13 mouse cellular contexts compared by ENCODE assay signal in genomic region chr2:28616358-28616757, GRCm38 (mm10). TPM values are rescaled to one million over a fixed set of nuclear protein-coding genes. Genes with fewer than 3 reads are reported as not detected.
DNase-seq lines count a peak whose midpoint lies in the region; ATAC-seq and TF ChIP-seq lines count a peak whose summit lies in the region.
"Had no signal": no experiment of that assay in that cellular context is flagged by ENCODE, and none has a peak within 500 bp of the region (broad histone marks: within the 10 kb centered on the region; RNA-seq: fewer than 3 reads in every experiment).

No protein-coding gene starts in this region.

- no peak overlapping the region for H3K9ac ChIP-seq in hindbrain, postnatal 0 days (replicated peaks; ENCODE audit: low read length)
- H3K9ac ChIP-seq in hindbrain, embryonic 16.5 days (ENCODE audit: low read depth, low read length): no peak overlapping the region

- H3K4me2 ChIP-seq in hindbrain, postnatal 0 days (ENCODE audit: low read depth, low read length): no peak overlapping the region
- no peak overlapping the region for H3K4me2 ChIP-seq in hindbrain, embryonic 16.5 days (ENCODE audit: low read length)

- no peaks in the 10 kb centered on the region for H3K4me1 ChIP-seq in hindbrain, postnatal 0 days (ENCODE audit: insufficient read depth, low read length)
- H3K4me1 ChIP-seq in hindbrain, embryonic 16.5 days (ENCODE audit: control insufficient read depth, insufficient read depth, low read depth, low read length): no peaks in the 10 kb centered on the region

- 33% methylated on average over 5 of the region's 5 CpGs for WGBS in hindbrain, postnatal 0 days
- WGBS in hindbrain, embryonic 16.5 days: 31% methylated on average over 5 of the region's 5 CpGs

- no peaks in the 10 kb centered on the region for H3K9me3 ChIP-seq in hindbrain, postnatal 0 days (ENCODE audit: low read length)
- H3K9me3 ChIP-seq in hindbrain, embryonic 16.5 days (ENCODE audit: control insufficient read depth, low read length): no peaks in the 10 kb centered on the region

- peaks cover 8% of the 10 kb centered on the region for H3K27me3 ChIP-seq in hindbrain, postnatal 0 days (ENCODE audit: insufficient read depth, low read length)
- H3K27me3 ChIP-seq in hindbrain, embryonic 16.5 days (replicated peaks; ENCODE audit: control insufficient read depth, insufficient read depth, low read length): peaks cover 6% of the 10 kb centered on the region
- H3K27me3 ChIP-seq in splenic B cell, adult 2 months (ENCODE audit: control insufficient read depth, insufficient read depth, low read length, poor library complexity, severe bottlenecking): no peaks in the 10 kb centered on the region

- ATAC-seq in hindbrain, postnatal 0 days: no peak
- ATAC-seq in hindbrain, embryonic 16.5 days: no peak
- peak; percentile 44 for ATAC-seq in erythroid progenitor cell, adult 5-6 weeks (replicated peaks; ENCODE audit: low FRiP score, poor library complexity, severe bottlenecking)
- ATAC-seq: forebrain, embryonic 14.5 days had no signal

- H3K4me3 ChIP-seq in hindbrain, postnatal 0 days (ENCODE audit: low read length): no peak overlapping the region
- H3K4me3 ChIP-seq in hindbrain, embryonic 16.5 days (ENCODE audit: low read length): no peak overlapping the region
- H3K4me3 ChIP-seq: myocyte had no signal

- no peaks in the 10 kb centered on the region for H3K36me3 ChIP-seq in hindbrain, postnatal 0 days (ENCODE audit: insufficient read depth, low read length)
- no peaks in the 10 kb centered on the region for H3K36me3 ChIP-seq in hindbrain, embryonic 16.5 days (ENCODE audit: control insufficient read depth, insufficient read depth, low read length)
- no peaks in the 10 kb centered on the region for H3K36me3 ChIP-seq in splenic B cell, adult 2 months (ENCODE audit: control insufficient read depth, insufficient read depth, low read length, poor library complexity, severe bottlenecking)

- TF ChIP-seq CTCF in hindbrain, postnatal 0 days (IDR thresholded peaks at IDR 0.05; ENCODE audit: low read depth): peak; percentile 37

- H3K27ac ChIP-seq in hindbrain, postnatal 0 days: no peak overlapping the region
- no peak overlapping the region for H3K27ac ChIP-seq in hindbrain, embryonic 16.5 days (ENCODE audit: low read depth, low read length)

- DNase-seq in hindbrain, postnatal 0 days (ENCODE audit: low spot score): no peak
- DNase-seq in thymus, postnatal 25 days: peak; percentile 26
- DNase-seq in thymus, adult 18-20 months: no peak
- peak; percentile 49 for DNase-seq in splenic B cell, adult 2 months (ENCODE audit: low read depth, low spot score)
- no peak for DNase-seq in right cerebral cortex, adult 2 months (ENCODE audit: low spot score in 2 of 2)
- DNase-seq in cerebellum, postnatal 36 days: no peak
- DNase-seq: cerebellum, adult 11-12 months; heart, postnatal 36 days; right cerebral cortex, postnatal 14 days had no signal

RNA-seq across cellular contexts. Expression of gene Gfi1b, which starts 5.4 kb away (rescaled TPM):
- not detected in 2 replicates for total RNA-seq in hindbrain, postnatal 0 days (2014; rRNA removed)
- not detected in 2 replicates for polyA plus RNA-seq in hindbrain, postnatal 0 days (2015; fragmentation: Nextera tagmentation; extraction: Ambion mirVana)
- polyA plus RNA-seq in hindbrain, embryonic 16.5 days (2015; fragmentation: Nextera tagmentation; extraction: Ambion mirVana): not detected in 2 replicates
- 123 and 130 TPM in 2 replicates for total RNA-seq in erythroid progenitor cell, adult 5-6 weeks (2015; ENCODE audit: low replicate concordance)
- total RNA-seq in erythroid progenitor cell, adult 5-6 weeks (2017; ENCODE audit: low replicate concordance): 77.8 and 88.3 TPM in 2 replicates
- total RNA-seq: heart, postnatal 36 days had no signal
- polyA plus RNA-seq: forebrain, embryonic 14.5 days; myocyte had no signal

RNA-seq across cellular contexts. Expression of gene Tsc1, which starts 24.7 kb away (rescaled TPM):
- total RNA-seq in hindbrain, postnatal 0 days (2014; rRNA removed): 33.9 and 42.3 TPM in 2 replicates
- 20.0 and 22.7 TPM in 2 replicates for polyA plus RNA-seq in hindbrain, postnatal 0 days (2015; fragmentation: Nextera tagmentation; extraction: Ambion mirVana)
- 28.8 and 30.6 TPM in 2 replicates for polyA plus RNA-seq in hindbrain, embryonic 16.5 days (2015; fragmentation: Nextera tagmentation; extraction: Ambion mirVana)
- total RNA-seq in erythroid progenitor cell, adult 5-6 weeks (2015; ENCODE audit: low replicate concordance): 13.0 and 16.9 TPM in 2 replicates
- 20.0 and 24.8 TPM in 2 replicates for total RNA-seq in erythroid progenitor cell, adult 5-6 weeks (2017; ENCODE audit: low replicate concordance)

RNA-seq across cellular contexts. Expression of gene Gtf3c5, which starts 32.8 kb away (rescaled TPM):
- total RNA-seq in hindbrain, postnatal 0 days (2014; rRNA removed): 23.1 and 28.4 TPM in 2 replicates
- 27.4 and 29.5 TPM in 2 replicates for polyA plus RNA-seq in hindbrain, postnatal 0 days (2015; fragmentation: Nextera tagmentation; extraction: Ambion mirVana)
- polyA plus RNA-seq in hindbrain, embryonic 16.5 days (2015; fragmentation: Nextera tagmentation; extraction: Ambion mirVana): 39.5 and 44.1 TPM in 2 replicates
- 17.2 and 22.3 TPM in 2 replicates for total RNA-seq in erythroid progenitor cell, adult 5-6 weeks (2015; ENCODE audit: low replicate concordance)
- 11.0 and 15.3 TPM in 2 replicates for total RNA-seq in erythroid progenitor cell, adult 5-6 weeks (2017; ENCODE audit: low replicate concordance)

RNA-seq across cellular contexts. Expression of gene Cel, which starts 53.2 kb away (rescaled TPM):
- not detected in 2 replicates for total RNA-seq in hindbrain, postnatal 0 days (2014; rRNA removed)
- not detected in 2 replicates for polyA plus RNA-seq in hindbrain, postnatal 0 days (2015; fragmentation: Nextera tagmentation; extraction: Ambion mirVana)
- polyA plus RNA-seq in hindbrain, embryonic 16.5 days (2015; fragmentation: Nextera tagmentation; extraction: Ambion mirVana): not detected in 2 replicates
- not detected in 2 replicates for total RNA-seq in erythroid progenitor cell, adult 5-6 weeks (2015; ENCODE audit: low replicate concordance)
- not detected in 2 replicates for total RNA-seq in erythroid progenitor cell, adult 5-6 weeks (2017; ENCODE audit: low replicate concordance)
- total RNA-seq: heart, postnatal 36 days had no signal
- polyA plus RNA-seq: forebrain, embryonic 14.5 days; myocyte had no signal

Comparison
In these comparisons a context has a peak if more than half of its experiments do, and no peak if none do; other contexts are left out.
1. DNase-seq: peak in thymus, postnatal 25 days (single experiment) and splenic B cell, adult 2 months (single experiment); none in hindbrain, postnatal 0 days (single experiment), thymus, adult 18-20 months (0 of 2), right cerebral cortex, adult 2 months (0 of 2) and cerebellum, postnatal 36 days (0 of 2).
2. RNA of gene Gfi1b, which starts 5.4 kb away (total RNA-seq): 77.8 to 130 TPM in erythroid progenitor cell, adult 5-6 weeks; not detected in hindbrain, postnatal 0 days; every median in the first group is over 10 times any median in the second.